Mouse (Mus musculus): ENCODE results near the gene Dhcr24.

GRCm38 (mm10) chr4:106557978-106558377 lies 2.9 kb upstream of the Dhcr24 start:
- no peak for TF ChIP-seq CTCF (IDR thresholded peaks at IDR 0.05; ENCODE audit: extremely low read depth, insufficient read depth, low read length)
- TF ChIP-seq POLR2A (IDR thresholded peaks at IDR 0.05; ENCODE audit: extremely low read depth, insufficient read depth, low read length), result no peak

All from cortical plate, adult 2 months (tissue).